Mouse (Mus musculus) bone marrow macrophage, adult 2 months (primary cell): ENCODE data around the gene Actr1a. TPM values are rescaled to one million over a fixed set of nuclear protein-coding genes. Genes with fewer than 3 reads are reported as not detected.

Experiments used
- H3K27ac ChIP-seq: 2 replicates; pipeline ENCODE4 v1.5.1; 2012; ENCODE audit warnings: low read depth, low read length; ENCODE audit not compliant: insufficient read depth
- H3K4me1 ChIP-seq: 2 replicates; pipeline ENCODE4 v1.6.1; 2012; ENCODE audit warnings: low read length; ENCODE audit not compliant: control insufficient read depth, insufficient read depth
- H3K4me3 ChIP-seq: 2 replicates; pipeline ENCODE4 v1.5.1; 2012; ENCODE audit warnings: mild to moderate bottlenecking, low read length, moderate library complexity; ENCODE audit not compliant: insufficient read depth
- CTCF ChIP-seq: IDR thresholded peaks from 2 replicates; pipeline ENCODE4 v1.5.1; 2012; ENCODE audit warnings: low read depth, mild to moderate bottlenecking, low read length, moderate library complexity
- POLR2A ChIP-seq: IDR thresholded peaks from 2 replicates; pipeline ENCODE4 v1.6.1; 2012; ENCODE audit warnings: mild to moderate bottlenecking, low read depth, low read length, borderline replicate concordance
- polyA plus RNA-seq: library from polyadenylated mRNA; stranded (reverse); fragments of >200 nt; gene quantifications from 2 replicates; pipeline ENCODE4 v1.2.4, GENCODE M21; 2012; ENCODE audit not compliant: missing spikeins, insufficient read depth, insufficient read length

The Actr1a gene
- polyA plus RNA-seq, 1 experiment, result 79.0 TPM

DNA sequence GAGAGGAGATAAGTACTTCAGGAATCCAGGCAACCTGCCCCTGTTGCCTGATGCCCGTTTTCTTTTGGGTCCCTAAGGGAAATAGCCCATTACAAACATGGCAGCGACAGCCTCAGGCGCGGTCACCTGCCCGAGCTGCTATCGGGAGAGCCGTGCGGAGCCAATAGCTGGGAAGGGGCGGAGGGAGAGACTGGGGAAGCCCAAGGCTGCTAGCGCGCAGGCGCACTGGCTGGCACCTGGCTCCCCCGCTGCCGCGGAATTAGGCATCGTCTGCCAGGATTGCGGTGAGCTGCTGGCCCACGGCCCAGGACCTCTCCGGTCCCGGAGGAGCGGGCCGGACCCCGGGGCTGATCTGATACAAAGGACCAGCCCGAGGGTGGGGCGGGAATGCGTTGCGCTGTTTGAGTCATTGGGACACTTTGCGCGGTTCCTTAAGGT is 38.8 kb downstream of the Actr1a start:
- Histone ChIP-seq H3K4me3 (peak overlapping the region; percentile 79), H3K27ac (peak overlapping the region; percentile 26), H3K4me1 (peaks cover 22% of the 10 kb centered on the region)
- no peak for TF ChIP-seq CTCF
- no peak for TF ChIP-seq POLR2A

DNA sequence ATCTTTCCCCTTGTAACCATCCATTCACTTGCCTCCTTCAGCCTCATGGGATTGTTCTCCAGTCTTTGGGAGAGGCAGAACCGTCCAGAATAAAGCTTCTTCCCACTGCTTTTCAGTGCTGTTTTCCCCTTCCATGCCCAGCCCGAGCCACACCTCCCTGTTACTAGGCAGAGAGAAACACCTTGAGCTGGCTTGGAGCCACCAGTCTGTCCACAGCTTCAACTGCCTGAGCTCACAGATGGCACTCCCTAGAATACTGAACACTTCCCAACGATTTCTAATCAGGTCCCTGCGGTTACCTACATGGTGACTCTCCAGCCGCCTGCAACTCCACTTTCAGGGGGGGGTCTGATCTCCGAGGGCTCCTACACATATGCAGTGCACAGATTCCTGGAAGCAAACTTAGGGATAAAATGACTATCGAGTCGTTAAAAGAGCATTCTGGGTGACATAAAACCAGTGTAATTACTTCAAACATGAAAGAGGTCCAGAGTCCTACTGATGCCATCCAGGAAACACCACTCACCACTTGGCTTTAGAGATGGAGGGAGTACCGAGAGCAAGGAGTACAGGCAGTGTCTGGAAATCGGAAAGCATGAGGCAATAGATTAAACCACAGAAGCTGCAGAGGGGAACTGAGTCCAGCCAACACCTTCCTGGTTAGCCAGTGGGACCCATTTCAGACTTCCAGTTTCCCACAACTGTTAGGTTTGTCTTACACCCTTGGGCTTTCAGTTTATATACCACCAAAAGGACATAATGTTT is 45.2 kb downstream of the Actr1a start, which contains the start of gene 2310034G01Rik:
Gene 2310034G01Rik (minus strand): TSS at position 135 of the 765 bp plus-strand sequence.
- peak within 1 kb of the TSS; percentile 19; the same call in 1 of the 2 replicates for H3K27ac ChIP-seq

DNA sequence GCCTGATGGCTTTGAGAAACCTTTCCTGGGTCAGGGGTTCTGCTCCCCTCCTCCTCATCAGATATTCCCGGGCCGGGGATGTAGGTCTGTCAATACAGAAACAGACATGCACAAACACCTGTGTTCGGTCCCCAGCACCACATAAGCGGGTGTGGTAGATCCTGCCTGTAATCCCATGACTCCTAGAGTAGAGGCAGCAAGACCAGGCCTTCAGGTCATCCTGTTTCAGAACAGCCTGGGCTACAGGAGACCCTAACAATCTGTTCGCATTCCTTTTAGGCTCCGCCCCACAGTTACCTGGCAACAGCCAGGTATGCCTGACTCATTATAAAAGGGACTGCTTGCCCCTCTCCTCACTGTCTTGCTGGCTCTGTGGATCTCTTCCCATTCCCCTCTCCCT is 46.0 kb downstream of the Actr1a start:
- no peak for TF ChIP-seq POLR2A
- TF ChIP-seq CTCF, result no peak
- Histone ChIP-seq H3K4me3 (peak overlapping the region; percentile 82), H3K27ac (no peak overlapping the region), H3K4me1 (peaks cover 30% of the 10 kb centered on the region)

More for the DNA sequence above, 45.2 kb downstream of the Actr1a start, which contains the start of gene 2310034G01Rik:
- Histone ChIP-seq H3K4me1 (peaks cover 24% of the 10 kb centered on the region), H3K4me3 (peak within 1 kb of the TSS; percentile 82)
- TF ChIP-seq POLR2A (no peak), CTCF (no peak)

- Histone ChIP-seq H3K4me1 (peaks cover 34% of the 10 kb centered on the region), H3K4me3 (peak overlapping the region; percentile 82), H3K27ac (peak overlapping the region; percentile 55)
- TF ChIP-seq CTCF (no peak), POLR2A (no peak)
Measured at GRCm38 (mm10) chr19:46348761-46349458, 46.6 kb downstream of the Actr1a start.

GRCm38 (mm10) chr19:46347936-46348668 is 47.4 kb downstream of the Actr1a start:
- Histone ChIP-seq H3K27ac (peak overlapping the region; percentile 55), H3K4me1 (peaks cover 38% of the 10 kb centered on the region), H3K4me3 (peak overlapping the region; percentile 82)
- TF ChIP-seq POLR2A, result no peak
- TF ChIP-seq CTCF, result no peak

DNA sequence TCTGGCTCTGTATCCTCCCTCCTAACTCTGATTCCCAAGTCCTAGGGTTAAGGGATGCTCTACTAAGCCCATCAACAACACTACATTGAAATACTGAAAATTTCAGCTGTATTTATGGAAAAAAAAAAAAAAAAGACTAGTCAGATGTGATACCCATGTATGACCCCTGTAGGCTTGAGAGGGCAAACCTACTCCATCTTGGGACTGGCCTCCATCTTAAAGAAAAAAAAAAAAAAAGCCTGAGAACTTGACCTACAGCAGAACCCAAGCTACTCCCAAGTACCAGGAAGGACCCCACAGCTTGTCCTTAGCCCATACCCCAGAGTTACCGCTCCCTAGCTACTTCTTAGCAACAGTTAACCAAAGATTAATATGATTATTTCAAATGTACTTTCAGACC is 48.4 kb downstream of the Actr1a start:
- no peak overlapping the region for H3K27ac ChIP-seq
- H3K4me1 ChIP-seq, result peaks cover 38% of the 10 kb centered on the region
- no peak overlapping the region for H3K4me3 ChIP-seq
- TF ChIP-seq POLR2A (no peak), CTCF (no peak)

DNA sequence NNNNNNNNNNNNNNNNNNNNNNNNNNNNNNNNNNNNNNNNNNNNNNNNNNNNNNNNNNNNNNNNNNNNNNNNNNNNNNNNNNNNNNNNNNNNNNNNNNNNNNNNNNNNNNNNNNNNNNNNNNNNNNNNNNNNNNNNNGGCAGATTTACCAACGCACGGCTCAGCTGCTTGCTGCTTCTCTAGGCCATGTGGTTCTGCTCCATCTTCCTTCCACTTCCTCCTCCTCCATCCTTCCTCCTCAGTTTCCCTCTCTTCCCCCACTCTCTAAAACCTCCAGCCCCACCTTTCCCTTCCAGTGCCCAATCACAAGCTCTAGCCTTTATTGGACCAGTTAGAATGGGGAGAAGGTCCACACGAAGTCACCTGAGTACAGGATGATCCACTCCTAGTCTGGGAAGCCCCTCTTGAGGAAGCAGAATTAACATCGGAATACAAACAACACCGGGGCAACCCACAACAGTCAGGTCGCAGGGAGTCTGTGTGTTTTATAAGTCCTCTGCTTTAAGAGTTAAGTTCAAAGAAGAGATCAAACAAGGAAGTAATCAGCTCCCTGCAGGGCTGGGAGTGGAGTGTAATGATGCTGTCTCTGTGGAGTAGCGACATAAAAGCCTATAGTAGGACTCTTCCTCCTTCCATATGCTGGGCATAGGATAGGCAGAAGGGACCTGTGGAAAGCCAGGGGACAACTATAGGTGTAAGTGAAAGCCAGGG is 50.7 kb downstream of the Actr1a start:
- Histone ChIP-seq H3K4me3 (no peak overlapping the region), H3K27ac (no peak overlapping the region), H3K4me1 (peaks cover 42% of the 10 kb centered on the region)
- TF ChIP-seq POLR2A (no peak), CTCF (no peak)

GRCm38 (mm10) chr19:46339287-46339971 is 56.1 kb downstream of the Actr1a start:
- Histone ChIP-seq H3K4me3 (peak overlapping the region; percentile 57), H3K4me1 (peaks cover 29% of the 10 kb centered on the region), H3K27ac (peak overlapping the region; percentile 99)
- TF ChIP-seq POLR2A (peak; percentile 37; the same call in 1 of the 2 replicates), CTCF (no peak)

- Histone ChIP-seq H3K4me3 (peak overlapping the region; percentile 57), H3K4me1 (peaks cover 26% of the 10 kb centered on the region)
Measured at GRCm38 (mm10) chr19:46338942-46339286, 56.6 kb downstream of the Actr1a start.

More at GRCm38 (mm10) chr19:46338942-46339286, 56.6 kb downstream of the Actr1a start:
- TF ChIP-seq POLR2A (no peak), CTCF (peak; percentile 15; the same call in 1 of the 2 replicates)
- H3K27ac ChIP-seq, result peak overlapping the region; percentile 99
